Mouse (Mus musculus) left cerebral cortex, adult 11 months (tissue): ENCODE measurements around the gene Cerkl.

Source experiments
- DNase-seq: peaks from one replicate; pipeline ENCODE4 v3.0.0; 2022; ENCODE audit warnings: low spot score

Gene Cerkl

GRCm38 (mm10) chr2:79372486-79373200 is 83.9 kb downstream of the Cerkl start:
- DNase-seq = no peak

- no peak for DNase-seq
Measured at GRCm38 (mm10) chr2:79372154-79372467, 84.5 kb downstream of the Cerkl start.

GRCm38 (mm10) chr2:79371326-79372153 is 85.0 kb downstream of the Cerkl start:
- DNase-seq = no peak

GRCm38 (mm10) chr2:79370711-79371312 is 85.8 kb downstream of the Cerkl start:
- DNase-seq = no peak

- DNase-seq = no peak
Measured at GRCm38 (mm10) chr2:79369905-79370304, 86.7 kb downstream of the Cerkl start.

GRCm38 (mm10) chr2:79369061-79369524 is 87.5 kb downstream of the Cerkl start:
- DNase-seq = no peak

GRCm38 (mm10) chr2:79368661-79369060 is 87.9 kb downstream of the Cerkl start:
- DNase-seq = no peak

GRCm38 (mm10) chr2:79367451-79368450 is 88.8 kb downstream of the Cerkl start:
- DNase-seq = no peak

- DNase-seq = no peak
Measured at GRCm38 (mm10) chr2:79363920-79364319, 92.7 kb downstream of the Cerkl start.

GRCm38 (mm10) chr2:79362029-79362428 is 94.6 kb downstream of the Cerkl start:
- DNase-seq = peak; percentile 8

GRCm38 (mm10) chr2:79357835-79358234 is 98.8 kb downstream of the Cerkl start:
- peak; percentile 17 for DNase-seq

- DNase-seq = peak; percentile 6
Measured at GRCm38 (mm10) chr2:79354773-79355172, 101.8 kb downstream of the Cerkl start.

- DNase-seq = no peak
Measured at GRCm38 (mm10) chr2:79352100-79352802, 104.3 kb downstream of the Cerkl start.

- no peak for DNase-seq
Measured at GRCm38 (mm10) chr2:79351179-79352099, 105.1 kb downstream of the Cerkl start.

GRCm38 (mm10) chr2:79343115-79343514 is 113.5 kb downstream of the Cerkl start:
- no peak for DNase-seq

GRCm38 (mm10) chr2:79339003-79339402 is 117.6 kb downstream of the Cerkl start:
- DNase-seq = no peak

- DNase-seq = no peak
Measured at GRCm38 (mm10) chr2:79336141-79336540, 120.4 kb downstream of the Cerkl start.

- no peak for DNase-seq
Measured at GRCm38 (mm10) chr2:79334661-79335060, 121.9 kb downstream of the Cerkl start.

GRCm38 (mm10) chr2:79328079-79328478 is 128.5 kb downstream of the Cerkl start:
- no peak for DNase-seq
